Mouse (Mus musculus) liver, adult 2 months (tissue): ENCODE results near the gene Kcnc1.

ENCODE experiments used
- CTCF ChIP-seq: fragments of 200-500 bp; IDR thresholded peaks from 2 replicates; pipeline ENCODE4 v1.5.1; 2011; ENCODE audit warnings: low read depth, low read length, control low read depth
- POLR2A ChIP-seq: fragments of 200-500 bp; IDR thresholded peaks from 2 replicates; pipeline ENCODE4 v1.6.1; 2011; ENCODE audit warnings: low read length, control low read depth; ENCODE audit not compliant: insufficient read depth; ENCODE audit errors: extremely low read depth

DNA sequence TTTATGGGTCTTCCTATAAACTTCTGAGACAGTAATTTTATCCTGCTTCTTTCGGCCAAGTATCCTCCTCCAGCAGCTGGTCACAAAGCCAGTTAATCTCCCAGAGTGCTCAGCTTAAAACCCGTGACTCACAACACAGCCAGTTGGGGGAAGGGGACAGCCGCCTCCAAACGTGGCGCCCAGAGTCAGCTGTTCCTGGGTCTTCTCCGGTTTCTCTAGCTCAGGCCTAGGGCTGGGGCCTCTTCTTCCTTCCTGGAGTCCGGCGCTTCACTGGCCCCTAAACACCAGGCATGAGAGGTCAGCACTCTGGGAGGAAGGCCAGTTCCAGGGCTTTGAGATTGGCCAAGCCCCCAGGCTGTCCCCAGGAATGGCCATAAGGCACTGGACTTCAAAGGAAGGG, 43.1 kb upstream of the Kcnc1 start:
- TF ChIP-seq CTCF = no peak
- no peak for TF ChIP-seq POLR2A
